Mouse (Mus musculus): ENCODE results near the gene Gm11096. TPM values are rescaled to one million over a fixed set of nuclear protein-coding genes. Genes with fewer than 3 reads are reported as not detected.

The Gm11096 gene
- not detected for total RNA-seq (2021)
- long read RNA-seq, experiment 1, result 0 reads
- long read RNA-seq, experiment 2, result 0 reads

- DNase-seq, result no peak
Measured at GRCm38 (mm10) chr17:81441463-81441862, at the start of gene Gm11096. TSS of gene Gm11096 (plus strand) at chr17:81441763.

GRCm38 (mm10) chr17:81393040-81393439 lies 48.5 kb upstream of the Gm11096 start:
- no peak for DNase-seq

- DNase-seq, result no peak
Measured at GRCm38 (mm10) chr17:81394124-81394523, 47.4 kb upstream of the Gm11096 start.

GRCm38 (mm10) chr17:81397434-81397833 lies 44.1 kb upstream of the Gm11096 start:
- DNase-seq, result no peak

- no peak for DNase-seq
Measured at GRCm38 (mm10) chr17:81400377-81400776, 41.2 kb upstream of the Gm11096 start.

GRCm38 (mm10) chr17:81402636-81403035 lies 38.9 kb upstream of the Gm11096 start:
- peak; percentile 80 for DNase-seq

GRCm38 (mm10) chr17:81403121-81403520 lies 38.4 kb upstream of the Gm11096 start:
- peak; percentile 72 for DNase-seq

- DNase-seq, result no peak
Measured at GRCm38 (mm10) chr17:81404225-81404624, 37.3 kb upstream of the Gm11096 start.

GRCm38 (mm10) chr17:81412736-81413135 lies 28.8 kb upstream of the Gm11096 start:
- DNase-seq, result no peak

GRCm38 (mm10) chr17:81416361-81417114 lies 25.0 kb upstream of the Gm11096 start:
- DNase-seq, result no peak

GRCm38 (mm10) chr17:81419802-81420459 lies 21.6 kb upstream of the Gm11096 start:
- no peak for DNase-seq

GRCm38 (mm10) chr17:81424256-81424912 lies 17.2 kb upstream of the Gm11096 start:
- no peak for DNase-seq

GRCm38 (mm10) chr17:81427245-81427644 lies 14.3 kb upstream of the Gm11096 start:
- no peak for DNase-seq

- DNase-seq, result no peak
Measured at GRCm38 (mm10) chr17:81432733-81433132, 8.8 kb upstream of the Gm11096 start.

- DNase-seq, result peak; percentile 30
Measured at GRCm38 (mm10) chr17:81433148-81433547, 8.4 kb upstream of the Gm11096 start.

GRCm38 (mm10) chr17:81455269-81455668 lies 13.7 kb downstream of the Gm11096 start:
- DNase-seq, result no peak

GRCm38 (mm10) chr17:81455977-81456376 lies 14.4 kb downstream of the Gm11096 start:
- no peak for DNase-seq

GRCm38 (mm10) chr17:81459379-81459778 lies 17.8 kb downstream of the Gm11096 start:
- no peak for DNase-seq

- DNase-seq, result no peak
Measured at GRCm38 (mm10) chr17:81468941-81469340, 27.4 kb downstream of the Gm11096 start.

GRCm38 (mm10) chr17:81473363-81473762 lies 31.8 kb downstream of the Gm11096 start:
- DNase-seq, result no peak

GRCm38 (mm10) chr17:81477420-81477819 lies 35.9 kb downstream of the Gm11096 start:
- peak; percentile 4 for DNase-seq

GRCm38 (mm10) chr17:81479807-81480206 lies 38.2 kb downstream of the Gm11096 start:
- no peak for DNase-seq
